Mouse (Mus musculus): ENCODE measurements around the gene Scly. TPM values are rescaled to one million over a fixed set of nuclear protein-coding genes. Genes with fewer than 3 reads are reported as not detected.

Gene Scly
- 11.5 and 14.1 TPM in 2 replicates for polyA plus RNA-seq (2014; fragmentation: Nextera tagmentation; extraction: Ambion mirVana)

- ATAC-seq (ENCODE audit: insufficient number of reproducible peaks, low FRiP score, low TSS enrichment, low read depth): peak; percentile 97
- H3K36me3 ChIP-seq (ENCODE audit: control insufficient read depth, insufficient read depth, low read length): no peaks in the 10 kb centered on the region
- H3K4me3 ChIP-seq (ENCODE audit: low read depth, low read length): peak within 1 kb of the TSS; percentile 63
- H3K9ac ChIP-seq (ENCODE audit: low read length): peak within 1 kb of the TSS; percentile 69
- peak within 1 kb of the TSS; percentile 58 for H3K4me2 ChIP-seq (ENCODE audit: low read depth, severe bottlenecking)
- 2% methylated on average over 60 of the region's 65 CpGs for WGBS
- no peak within 1 kb of the TSS for H3K27ac ChIP-seq (replicated peaks; ENCODE audit: low read depth, low read length)
- H3K4me1 ChIP-seq (ENCODE audit: control insufficient read depth, insufficient read depth, low read length): no peaks in the 10 kb centered on the region
- no peaks in the 10 kb centered on the region for H3K27me3 ChIP-seq (ENCODE audit: control insufficient read depth, insufficient read depth, low read length)
- DNase-seq (ENCODE audit: low spot score): peak; percentile 92
- no peaks in the 10 kb centered on the region for H3K9me3 ChIP-seq (ENCODE audit: control insufficient read depth, low read length)
Measured at GRCm38 (mm10) chr1:91297799-91298744, at the start of gene Scly. TSS of gene Scly (plus strand) at chr1:91298338.

DNA sequence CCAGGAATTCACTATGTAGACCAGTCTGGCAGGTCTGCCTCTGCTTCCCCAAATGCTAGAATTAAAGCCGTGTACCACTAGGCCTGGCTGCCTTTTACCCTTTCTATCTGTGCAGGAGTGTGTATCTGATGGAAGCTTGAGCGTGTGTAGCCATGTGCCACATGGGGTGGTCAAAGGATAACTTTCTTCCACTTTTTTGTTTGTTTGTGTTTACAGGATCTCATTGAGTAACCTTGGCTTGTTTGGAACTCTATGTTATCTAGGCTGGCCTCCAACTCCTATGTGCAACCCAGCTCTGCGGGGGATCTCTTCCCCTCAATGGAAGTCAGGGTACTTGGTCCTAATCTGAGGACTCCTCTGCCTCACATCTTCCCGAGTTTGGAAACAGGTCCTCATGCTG lies 49.2 kb upstream of the Scly start:
- H3K4me2 ChIP-seq (ENCODE audit: low read depth, severe bottlenecking): peak overlapping the region; percentile 22; the same call in 1 of the 2 replicates
- H3K27me3 ChIP-seq (ENCODE audit: control insufficient read depth, insufficient read depth, low read length): no peaks in the 10 kb centered on the region
- DNase-seq (ENCODE audit: low spot score) (no peak), ATAC-seq (ENCODE audit: insufficient number of reproducible peaks, low FRiP score, low TSS enrichment, low read depth) (no peak)
- H3K4me1 ChIP-seq (ENCODE audit: control insufficient read depth, insufficient read depth, low read length): peaks cover 13% of the 10 kb centered on the region
- no peaks in the 10 kb centered on the region for H3K9me3 ChIP-seq (ENCODE audit: control insufficient read depth, low read length)
- H3K27ac ChIP-seq (replicated peaks; ENCODE audit: low read depth, low read length): no peak overlapping the region
- H3K36me3 ChIP-seq (ENCODE audit: control insufficient read depth, insufficient read depth, low read length): no peaks in the 10 kb centered on the region
- WGBS: 46% methylated on average over 4 of the region's 4 CpGs
- peak overlapping the region; percentile 93; the same call in 1 of the 2 replicates for H3K4me3 ChIP-seq (ENCODE audit: low read depth, low read length)
- H3K9ac ChIP-seq (ENCODE audit: low read length): peak overlapping the region; percentile 17; the same call in 1 of the 2 replicates

GRCm38 (mm10) chr1:91249564-91250414 lies 48.3 kb upstream of the Scly start, which contains the start of gene Ube2f:
TSS of gene Ube2f (plus strand) at chr1:91250304.
- Histone ChIP-seq H3K4me2 (ENCODE audit: low read depth, severe bottlenecking) (peak within 1 kb of the TSS; percentile 79), H3K36me3 (ENCODE audit: control insufficient read depth, insufficient read depth, low read length) (no peaks in the 10 kb centered on the region), H3K4me1 (ENCODE audit: control insufficient read depth, insufficient read depth, low read length) (peaks cover 13% of the 10 kb centered on the region), H3K27me3 (ENCODE audit: control insufficient read depth, insufficient read depth, low read length) (no peaks in the 10 kb centered on the region), H3K27ac (replicated peaks; ENCODE audit: low read depth, low read length) (peak within 1 kb of the TSS; percentile 53; the same call in 1 of the 2 replicates), H3K4me3 (ENCODE audit: low read depth, low read length) (peak within 1 kb of the TSS; percentile 93), H3K9ac (ENCODE audit: low read length) (peak within 1 kb of the TSS; percentile 96), H3K9me3 (ENCODE audit: control insufficient read depth, low read length) (no peaks in the 10 kb centered on the region)
- ATAC-seq (ENCODE audit: insufficient number of reproducible peaks, low FRiP score, low TSS enrichment, low read depth) (peak; percentile 99), DNase-seq (ENCODE audit: low spot score) (peak; percentile 93)
- 1% methylated on average over 43 of the region's 43 CpGs for WGBS

GRCm38 (mm10) chr1:91250415-91251147 lies 47.6 kb upstream of the Scly start:
- no peak for ATAC-seq (ENCODE audit: insufficient number of reproducible peaks, low FRiP score, low TSS enrichment, low read depth)
- H3K4me1 ChIP-seq (ENCODE audit: control insufficient read depth, insufficient read depth, low read length): peaks cover 13% of the 10 kb centered on the region
- H3K9ac ChIP-seq (ENCODE audit: low read length): peak overlapping the region; percentile 96
- H3K27ac ChIP-seq (replicated peaks; ENCODE audit: low read depth, low read length): 0 out of 2 replicates have a peak overlapping the region, but pooled peaks have one; percentile 36
- H3K9me3 ChIP-seq (ENCODE audit: control insufficient read depth, low read length): no peaks in the 10 kb centered on the region
- H3K4me3 ChIP-seq (ENCODE audit: low read depth, low read length): peak overlapping the region; percentile 93
- H3K4me2 ChIP-seq (ENCODE audit: low read depth, severe bottlenecking): peak overlapping the region; percentile 77
- under 1% methylated on average over 70 of the region's 70 CpGs for WGBS
- peak; percentile 40 for DNase-seq (ENCODE audit: low spot score)
- no peaks in the 10 kb centered on the region for H3K27me3 ChIP-seq (ENCODE audit: control insufficient read depth, insufficient read depth, low read length)
- no peaks in the 10 kb centered on the region; the same call in 1 of the 2 replicates for H3K36me3 ChIP-seq (ENCODE audit: control insufficient read depth, insufficient read depth, low read length)

DNA sequence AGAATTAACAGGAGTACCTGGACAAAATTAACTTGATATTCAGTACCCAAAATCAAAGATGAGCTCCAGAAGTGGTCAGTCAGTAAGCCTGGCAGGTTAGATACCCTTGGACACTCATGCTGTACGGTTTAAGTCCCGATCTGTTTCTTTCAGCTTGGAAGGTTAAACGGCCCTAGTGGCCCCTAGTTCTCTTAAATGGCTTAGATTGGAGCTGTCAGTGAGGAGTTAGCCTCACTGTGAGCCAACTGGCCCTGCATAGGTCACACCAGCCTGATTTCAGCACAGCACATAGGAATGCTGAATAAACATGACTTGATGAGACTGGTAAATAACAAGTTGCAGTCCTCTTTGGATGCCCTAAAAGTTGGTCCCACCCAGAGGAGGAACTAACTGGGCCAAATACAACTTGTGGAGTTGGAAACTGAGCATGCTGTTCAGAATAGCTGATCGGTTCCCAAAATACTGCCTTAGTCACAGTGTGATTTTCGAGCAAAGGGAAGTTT lies 46.9 kb upstream of the Scly start:
- Histone ChIP-seq H3K4me2 (ENCODE audit: low read depth, severe bottlenecking) (peak overlapping the region; percentile 77), H3K4me3 (ENCODE audit: low read depth, low read length) (peak overlapping the region; percentile 93), H3K9me3 (ENCODE audit: control insufficient read depth, low read length) (no peaks in the 10 kb centered on the region), H3K4me1 (ENCODE audit: control insufficient read depth, insufficient read depth, low read length) (peaks cover 13% of the 10 kb centered on the region), H3K27ac (replicated peaks; ENCODE audit: low read depth, low read length) (no peak overlapping the region), H3K36me3 (ENCODE audit: control insufficient read depth, insufficient read depth, low read length) (no peaks in the 10 kb centered on the region; the same call in 1 of the 2 replicates), H3K27me3 (ENCODE audit: control insufficient read depth, insufficient read depth, low read length) (no peaks in the 10 kb centered on the region), H3K9ac (ENCODE audit: low read length) (peak overlapping the region; percentile 96)
- ATAC-seq (ENCODE audit: insufficient number of reproducible peaks, low FRiP score, low TSS enrichment, low read depth) (no peak), DNase-seq (ENCODE audit: low spot score) (no peak)
- 51% methylated on average over 5 of the region's 5 CpGs for WGBS

GRCm38 (mm10) chr1:91251927-91252326 lies 46.2 kb upstream of the Scly start:
- DNase-seq (ENCODE audit: low spot score): peak; percentile 27
- no peaks in the 10 kb centered on the region for H3K27me3 ChIP-seq (ENCODE audit: control insufficient read depth, insufficient read depth, low read length)
- H3K4me3 ChIP-seq (ENCODE audit: low read depth, low read length): no peak overlapping the region
- H3K4me2 ChIP-seq (ENCODE audit: low read depth, severe bottlenecking): peak overlapping the region; percentile 10; the same call in 1 of the 2 replicates
- H3K27ac ChIP-seq (replicated peaks; ENCODE audit: low read depth, low read length): no peak overlapping the region
- ATAC-seq (ENCODE audit: insufficient number of reproducible peaks, low FRiP score, low TSS enrichment, low read depth): no peak
- no peaks in the 10 kb centered on the region for H3K9me3 ChIP-seq (ENCODE audit: control insufficient read depth, low read length)
- WGBS: 75% methylated on average over 8 of the region's 8 CpGs
- peaks cover 13% of the 10 kb centered on the region for H3K4me1 ChIP-seq (ENCODE audit: control insufficient read depth, insufficient read depth, low read length)
- H3K36me3 ChIP-seq (ENCODE audit: control insufficient read depth, insufficient read depth, low read length): no peaks in the 10 kb centered on the region; the same call in 1 of the 2 replicates
- H3K9ac ChIP-seq (ENCODE audit: low read length): no peak overlapping the region

- H3K9ac ChIP-seq (ENCODE audit: low read length): no peak overlapping the region
- no peak overlapping the region for H3K4me2 ChIP-seq (ENCODE audit: low read depth, severe bottlenecking)
- ATAC-seq (ENCODE audit: insufficient number of reproducible peaks, low FRiP score, low TSS enrichment, low read depth): no peak
- H3K36me3 ChIP-seq (ENCODE audit: control insufficient read depth, insufficient read depth, low read length): no peaks in the 10 kb centered on the region; the same call in 1 of the 2 replicates
- H3K27ac ChIP-seq (replicated peaks; ENCODE audit: low read depth, low read length): no peak overlapping the region
- H3K9me3 ChIP-seq (ENCODE audit: control insufficient read depth, low read length): no peaks in the 10 kb centered on the region
- H3K4me1 ChIP-seq (ENCODE audit: control insufficient read depth, insufficient read depth, low read length): no peaks in the 10 kb centered on the region
- no peak overlapping the region for H3K4me3 ChIP-seq (ENCODE audit: low read depth, low read length)
- H3K27me3 ChIP-seq (ENCODE audit: control insufficient read depth, insufficient read depth, low read length): no peaks in the 10 kb centered on the region
- no peak for DNase-seq (ENCODE audit: low spot score)
Measured at GRCm38 (mm10) chr1:91257918-91258317, 40.2 kb upstream of the Scly start.
